Mouse (Mus musculus): ENCODE measurements around the gene Gm37240. TPM values are rescaled to one million over a fixed set of nuclear protein-coding genes. Genes with fewer than 3 reads are reported as not detected.

Gm37240 gene
- polyA plus RNA-seq, 1 experiment: 0.91 TPM

DNA sequence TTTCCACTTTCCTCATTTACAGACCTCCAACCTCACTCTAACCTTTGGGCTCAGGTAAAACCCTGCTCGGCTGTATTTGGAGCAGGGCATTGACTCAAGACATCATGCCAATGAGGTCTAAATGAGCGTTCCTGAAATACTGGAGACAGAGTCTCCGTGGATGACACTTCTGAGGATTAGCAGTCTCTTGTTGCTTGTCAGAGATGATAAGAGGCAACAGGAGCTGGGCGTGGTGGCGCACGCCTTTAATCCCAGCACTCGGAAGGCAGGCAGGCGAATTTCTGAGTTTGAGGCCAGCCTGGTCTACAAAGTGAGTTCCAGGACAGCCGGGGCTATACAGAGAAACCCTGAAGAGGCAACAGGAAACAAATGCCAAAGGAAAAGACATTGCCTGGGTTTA is 1083.3 kb downstream of the Gm37240 start:
- Histone ChIP-seq H3K9me3 (replicated peaks; ENCODE audit: control insufficient read depth, insufficient read depth, low read length, poor library complexity, severe bottlenecking) (no peaks in the 10 kb centered on the region), H3K36me3 (ENCODE audit: control insufficient read depth, insufficient read depth, low read length, poor library complexity, severe bottlenecking) (no peaks in the 10 kb centered on the region), H3K27ac (ENCODE audit: insufficient read depth, low read length) (no peak overlapping the region), H3K9ac (ENCODE audit: low read depth, poor library complexity, severe bottlenecking) (no peak overlapping the region), H3K27me3 (ENCODE audit: control insufficient read depth, insufficient read depth, low read length, poor library complexity, severe bottlenecking) (no peaks in the 10 kb centered on the region), H3K4me3 (ENCODE audit: low read depth, low read length) (no peak overlapping the region), H3K4me1 (ENCODE audit: control insufficient read depth, insufficient read depth, low read length) (no peaks in the 10 kb centered on the region)
- TF ChIP-seq CTCF (IDR thresholded peaks at IDR 0.05; ENCODE audit: low read depth, low read length) (no peak), POLR2A (IDR thresholded peaks at IDR 0.05; ENCODE audit: insufficient read depth, low read length) (no peak), EP300 (IDR thresholded peaks at IDR 0.05; ENCODE audit: insufficient read depth, low read depth, low read length) (no peak)

DNA sequence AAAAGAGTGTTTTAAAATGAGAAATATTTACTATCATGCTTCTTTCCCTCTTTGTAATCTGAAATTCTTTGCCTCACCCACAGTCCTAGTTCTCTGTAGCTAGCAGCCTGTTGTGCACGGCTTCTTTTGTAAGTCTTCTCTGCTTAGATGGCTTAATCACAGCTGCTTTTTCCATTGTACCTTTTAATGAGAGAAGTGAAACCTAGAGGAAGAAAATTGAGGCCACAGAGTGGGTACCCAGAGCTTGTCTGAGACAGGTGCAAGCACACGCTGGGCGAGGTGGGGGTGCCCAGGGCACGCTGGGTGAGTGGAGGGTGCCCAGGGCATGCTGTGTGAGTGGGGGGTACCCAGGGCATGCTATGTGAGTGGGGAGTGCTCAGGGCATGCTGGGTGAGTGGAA is 1099.4 kb downstream of the Gm37240 start:
- H3K27me3 ChIP-seq (ENCODE audit: control insufficient read depth, insufficient read depth, low read length, poor library complexity, severe bottlenecking): no peaks in the 10 kb centered on the region
- TF ChIP-seq EP300 (IDR thresholded peaks at IDR 0.05; ENCODE audit: insufficient read depth, low read depth, low read length) (no peak), POLR2A (IDR thresholded peaks at IDR 0.05; ENCODE audit: insufficient read depth, low read length) (no peak), CTCF (IDR thresholded peaks at IDR 0.05; ENCODE audit: low read depth, low read length) (no peak)
- no peak overlapping the region for H3K27ac ChIP-seq (ENCODE audit: insufficient read depth, low read length)
- peaks cover 9% of the 10 kb centered on the region for H3K9me3 ChIP-seq (replicated peaks; ENCODE audit: control insufficient read depth, insufficient read depth, low read length, poor library complexity, severe bottlenecking)
- H3K9ac ChIP-seq (ENCODE audit: low read depth, poor library complexity, severe bottlenecking): no peak overlapping the region
- no peaks in the 10 kb centered on the region for H3K4me1 ChIP-seq (ENCODE audit: control insufficient read depth, insufficient read depth, low read length)
- H3K4me3 ChIP-seq (ENCODE audit: low read depth, low read length): no peak overlapping the region
- no peaks in the 10 kb centered on the region for H3K36me3 ChIP-seq (ENCODE audit: control insufficient read depth, insufficient read depth, low read length, poor library complexity, severe bottlenecking)

DNA sequence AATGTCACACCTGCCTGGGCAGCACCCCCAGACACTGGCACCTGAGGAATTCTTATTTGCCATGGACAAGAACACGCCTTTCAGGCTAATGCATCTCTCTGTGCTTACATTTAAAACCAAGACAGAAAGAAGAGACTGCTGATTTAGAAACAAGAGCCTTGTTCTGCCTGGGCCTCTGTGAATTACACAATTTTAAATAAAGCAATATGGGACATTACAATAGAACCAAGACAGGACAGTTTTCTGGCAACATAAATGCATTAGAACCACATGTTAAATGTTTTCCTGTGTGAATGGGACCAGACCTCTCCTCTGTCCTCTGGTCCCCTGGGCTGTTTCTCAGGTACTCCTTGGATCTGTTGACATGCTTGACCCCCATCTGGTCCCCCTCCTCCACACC is 1111.2 kb downstream of the Gm37240 start:
- no peaks in the 10 kb centered on the region for H3K27me3 ChIP-seq (ENCODE audit: control insufficient read depth, insufficient read depth, low read length, poor library complexity, severe bottlenecking)
- H3K9ac ChIP-seq (ENCODE audit: low read depth, poor library complexity, severe bottlenecking): no peak overlapping the region
- H3K4me1 ChIP-seq (ENCODE audit: control insufficient read depth, insufficient read depth, low read length): no peaks in the 10 kb centered on the region
- no peaks in the 10 kb centered on the region for H3K9me3 ChIP-seq (replicated peaks; ENCODE audit: control insufficient read depth, insufficient read depth, low read length, poor library complexity, severe bottlenecking)
- no peaks in the 10 kb centered on the region for H3K36me3 ChIP-seq (ENCODE audit: control insufficient read depth, insufficient read depth, low read length, poor library complexity, severe bottlenecking)
- H3K4me3 ChIP-seq (ENCODE audit: low read depth, low read length): no peak overlapping the region
- H3K27ac ChIP-seq (ENCODE audit: insufficient read depth, low read length): no peak overlapping the region
- TF ChIP-seq EP300 (IDR thresholded peaks at IDR 0.05; ENCODE audit: insufficient read depth, low read depth, low read length): no peak
- no peak for TF ChIP-seq CTCF (IDR thresholded peaks at IDR 0.05; ENCODE audit: low read depth, low read length)
- no peak for TF ChIP-seq POLR2A (IDR thresholded peaks at IDR 0.05; ENCODE audit: insufficient read depth, low read length)

GRCm38 (mm10) chr3:84775577-84775976 is 1111.7 kb downstream of the Gm37240 start:
- Histone ChIP-seq H3K9ac (ENCODE audit: low read depth, poor library complexity, severe bottlenecking) (no peak overlapping the region), H3K27ac (ENCODE audit: insufficient read depth, low read length) (no peak overlapping the region), H3K36me3 (ENCODE audit: control insufficient read depth, insufficient read depth, low read length, poor library complexity, severe bottlenecking) (no peaks in the 10 kb centered on the region), H3K4me3 (ENCODE audit: low read depth, low read length) (no peak overlapping the region), H3K4me1 (ENCODE audit: control insufficient read depth, insufficient read depth, low read length) (no peaks in the 10 kb centered on the region), H3K9me3 (replicated peaks; ENCODE audit: control insufficient read depth, insufficient read depth, low read length, poor library complexity, severe bottlenecking) (no peaks in the 10 kb centered on the region), H3K27me3 (ENCODE audit: control insufficient read depth, insufficient read depth, low read length, poor library complexity, severe bottlenecking) (no peaks in the 10 kb centered on the region)
- TF ChIP-seq CTCF (IDR thresholded peaks at IDR 0.05; ENCODE audit: low read depth, low read length) (no peak), POLR2A (IDR thresholded peaks at IDR 0.05; ENCODE audit: insufficient read depth, low read length) (no peak), EP300 (IDR thresholded peaks at IDR 0.05; ENCODE audit: insufficient read depth, low read depth, low read length) (no peak)

GRCm38 (mm10) chr3:84775067-84775423 is 1112.3 kb downstream of the Gm37240 start:
- H3K9me3 ChIP-seq (replicated peaks; ENCODE audit: control insufficient read depth, insufficient read depth, low read length, poor library complexity, severe bottlenecking): no peaks in the 10 kb centered on the region
- no peak for TF ChIP-seq CTCF (IDR thresholded peaks at IDR 0.05; ENCODE audit: low read depth, low read length)
- TF ChIP-seq EP300 (IDR thresholded peaks at IDR 0.05; ENCODE audit: insufficient read depth, low read depth, low read length): no peak
- TF ChIP-seq POLR2A (IDR thresholded peaks at IDR 0.05; ENCODE audit: insufficient read depth, low read length): no peak
- H3K4me1 ChIP-seq (ENCODE audit: control insufficient read depth, insufficient read depth, low read length): no peaks in the 10 kb centered on the region
- H3K4me3 ChIP-seq (ENCODE audit: low read depth, low read length): no peak overlapping the region
- H3K27ac ChIP-seq (ENCODE audit: insufficient read depth, low read length): no peak overlapping the region
- no peaks in the 10 kb centered on the region for H3K27me3 ChIP-seq (ENCODE audit: control insufficient read depth, insufficient read depth, low read length, poor library complexity, severe bottlenecking)
- H3K36me3 ChIP-seq (ENCODE audit: control insufficient read depth, insufficient read depth, low read length, poor library complexity, severe bottlenecking): no peaks in the 10 kb centered on the region
- H3K9ac ChIP-seq (ENCODE audit: low read depth, poor library complexity, severe bottlenecking): no peak overlapping the region

DNA sequence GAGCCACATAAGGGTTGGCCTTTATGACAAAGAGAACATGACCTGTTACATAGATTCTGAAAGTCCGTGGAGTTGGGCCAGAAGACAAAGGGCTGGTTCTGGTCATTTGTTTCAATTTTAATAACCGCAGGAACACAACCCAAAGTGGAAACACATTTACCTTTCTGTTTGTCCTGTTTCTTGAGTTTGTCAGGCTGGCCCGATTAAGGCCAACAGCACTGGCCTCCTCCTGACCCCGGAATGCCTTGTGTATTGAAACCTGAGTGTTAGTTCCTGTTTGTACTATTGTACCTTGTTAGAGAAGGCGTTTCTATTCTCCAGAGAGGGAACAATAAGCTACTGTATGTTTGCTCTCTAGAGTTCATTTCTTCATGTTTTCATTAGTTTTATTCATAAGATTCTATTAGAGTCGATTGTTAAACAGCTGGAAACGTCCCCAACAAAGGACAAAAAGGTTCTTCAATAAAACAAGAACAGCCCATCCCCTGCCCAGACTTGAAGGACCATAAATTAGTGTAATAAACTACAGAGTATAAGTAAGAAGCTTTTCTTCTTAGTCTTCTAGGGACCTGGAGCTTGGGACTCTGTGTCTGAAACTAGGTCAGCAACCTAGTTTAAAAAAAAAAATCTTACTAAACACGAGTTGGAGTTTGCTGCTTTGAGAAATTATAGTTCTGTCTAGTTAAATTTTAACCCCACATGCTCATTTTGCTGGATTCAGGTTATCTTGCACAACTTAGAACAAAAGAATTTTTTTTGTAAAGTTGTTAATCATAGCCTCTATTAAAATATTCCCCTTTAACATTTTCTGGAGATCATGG is 1112.9 kb downstream of the Gm37240 start:
- TF ChIP-seq POLR2A (IDR thresholded peaks at IDR 0.05; ENCODE audit: insufficient read depth, low read length) (no peak), EP300 (IDR thresholded peaks at IDR 0.05; ENCODE audit: insufficient read depth, low read depth, low read length) (no peak), CTCF (IDR thresholded peaks at IDR 0.05; ENCODE audit: low read depth, low read length) (no peak)
- Histone ChIP-seq H3K9ac (ENCODE audit: low read depth, poor library complexity, severe bottlenecking) (no peak overlapping the region), H3K27ac (ENCODE audit: insufficient read depth, low read length) (no peak overlapping the region), H3K4me3 (ENCODE audit: low read depth, low read length) (no peak overlapping the region), H3K27me3 (ENCODE audit: control insufficient read depth, insufficient read depth, low read length, poor library complexity, severe bottlenecking) (no peaks in the 10 kb centered on the region), H3K36me3 (ENCODE audit: control insufficient read depth, insufficient read depth, low read length, poor library complexity, severe bottlenecking) (no peaks in the 10 kb centered on the region), H3K4me1 (ENCODE audit: control insufficient read depth, insufficient read depth, low read length) (no peaks in the 10 kb centered on the region), H3K9me3 (replicated peaks; ENCODE audit: control insufficient read depth, insufficient read depth, low read length, poor library complexity, severe bottlenecking) (no peaks in the 10 kb centered on the region)

Data from ES-Bruce4 (cell line).